Mouse (Mus musculus) intestine, postnatal 0 days (tissue): ENCODE results near the gene Vwa3a. TPM values are rescaled to one million over a fixed set of nuclear protein-coding genes. Genes with fewer than 3 reads are reported as not detected.

Source experiments
- ATAC-seq: fragments of 200-750 bp; cut with Nextera tagmentation; 2 replicates; pipeline ENCODE4 v1.8.0; 2017; ENCODE audit warnings: mild to moderate bottlenecking, moderate TSS enrichment, moderate library complexity
- H3K27ac ChIP-seq: fragments of 300-500 bp; sonication (generic); 2 replicates; pipeline ENCODE4 v1.5.1; 2014; ENCODE audit warnings: mild to moderate bottlenecking, low read depth, low read length, moderate library complexity
- H3K27me3 ChIP-seq: fragments of 300-500 bp; sonication (generic); replicated peaks from 2 replicates; pipeline ENCODE4 v1.6.1; 2014; ENCODE audit warnings: low read length, mixed read lengths; ENCODE audit not compliant: control insufficient read depth, insufficient read depth
- H3K36me3 ChIP-seq: fragments of 300-500 bp; sonication (generic); 2 replicates; pipeline ENCODE4 v1.6.1; 2014; ENCODE audit warnings: mild to moderate bottlenecking, moderate library complexity; ENCODE audit not compliant: control insufficient read depth, insufficient read depth
- H3K4me1 ChIP-seq: fragments of 300-500 bp; sonication (generic); replicated peaks from 2 replicates; pipeline ENCODE4 v1.6.1; 2014; ENCODE audit warnings: antibody characterized with exemption, low read length, mixed read lengths; ENCODE audit not compliant: control insufficient read depth, insufficient read depth
- H3K4me2 ChIP-seq: fragments of 300-500 bp; sonication (generic); replicated peaks from 2 replicates; pipeline ENCODE4 v1.6.1; 2014; ENCODE audit warnings: low read depth, mild to moderate bottlenecking, moderate library complexity
- H3K4me3 ChIP-seq: fragments of 300-500 bp; sonication (generic); 2 replicates; pipeline ENCODE4 v1.5.1; 2014; ENCODE audit warnings: low read depth, low read length
- H3K9ac ChIP-seq: fragments of 300-500 bp; sonication (generic); 2 replicates; pipeline ENCODE4 v1.6.1; 2014; ENCODE audit warnings: mild to moderate bottlenecking, low read depth, low read length
- H3K9me3 ChIP-seq: fragments of 300-500 bp; sonication (generic); 2 replicates; pipeline ENCODE4 v1.6.1; 2016; ENCODE audit warnings: mixed run types; ENCODE audit not compliant: control insufficient read depth
- CTCF ChIP-seq: sonication (generic); IDR thresholded peaks from 2 replicates; pipeline ENCODE4 v1.5.1; 2016; ENCODE audit warnings: low read depth, mild to moderate bottlenecking, control low read depth, antibody characterized with exemption, moderate library complexity
- WGBS: fragments of 180-500 bp; shearing (Covaris S2); extraction: QIAGEN DNeasy Blood & Tissue Kit; methylation state at CpG from one replicate; pipeline ENCODE4 v1.1.7; 2014; 5-methylcytosine and 5-hydroxymethylcytosine counted together
- polyA plus RNA-seq: library from polyadenylated mRNA; unstranded; fragments of >200 nt; fragmentation: Nextera tagmentation; extraction: Ambion mirVana; gene quantifications from 2 replicates; pipeline ENCODE4 v1.2.1, GENCODE M21; 2015

Vwa3a gene
- polyA plus RNA-seq: 0.25 and 0.33 TPM in 2 replicates

GRCm38 (mm10) chr7:120739018-120739417 lies at the start of gene Vwa3a:
Gene Vwa3a, plus strand, starts transcription at chr7:120739318.
- Histone ChIP-seq H3K27me3 (no peaks in the 10 kb centered on the region), H3K4me3 (no peak within 1 kb of the TSS), H3K4me2 (no peak within 1 kb of the TSS), H3K9ac (no peak within 1 kb of the TSS), H3K27ac (no peak within 1 kb of the TSS), H3K4me1 (no peaks in the 10 kb centered on the region), H3K9me3 (no peaks in the 10 kb centered on the region), H3K36me3 (0 out of 2 replicates have a peak, but pooled peaks cover 5% of the 10 kb centered on the region)
- no peak for TF ChIP-seq CTCF
- ATAC-seq: no peak
- WGBS: 77% methylated on average over 6 of the region's 6 CpGs

DNA sequence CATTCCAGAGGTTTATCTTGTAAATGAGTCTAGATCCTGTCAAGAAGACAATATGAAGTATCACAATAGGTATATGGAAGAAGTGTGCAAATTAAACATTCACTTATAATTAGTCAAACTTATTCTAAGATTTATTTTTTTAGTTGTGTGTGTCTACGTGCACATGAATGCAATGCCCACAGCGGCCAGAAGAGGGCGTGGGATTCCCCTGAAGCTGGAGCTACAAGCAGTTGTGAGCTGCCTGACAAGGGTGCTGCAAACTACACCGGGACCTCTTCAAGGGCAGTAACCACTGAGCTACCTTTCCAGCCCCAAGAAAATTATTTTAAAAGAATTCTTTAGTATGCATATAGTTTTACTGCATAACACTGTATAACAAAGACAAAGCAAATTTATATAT lies 48.5 kb upstream of the Vwa3a start:
- Histone ChIP-seq H3K27me3 (no peaks in the 10 kb centered on the region), H3K4me1 (no peaks in the 10 kb centered on the region), H3K27ac (no peak overlapping the region), H3K9me3 (no peaks in the 10 kb centered on the region), H3K4me3 (no peak overlapping the region), H3K4me2 (no peak overlapping the region), H3K9ac (no peak overlapping the region), H3K36me3 (0 out of 2 replicates have a peak, but pooled peaks cover 3% of the 10 kb centered on the region)
- 71% methylated on average over 4 of the region's 4 CpGs for WGBS
- peak; percentile 45 for TF ChIP-seq CTCF
- no peak for ATAC-seq

DNA sequence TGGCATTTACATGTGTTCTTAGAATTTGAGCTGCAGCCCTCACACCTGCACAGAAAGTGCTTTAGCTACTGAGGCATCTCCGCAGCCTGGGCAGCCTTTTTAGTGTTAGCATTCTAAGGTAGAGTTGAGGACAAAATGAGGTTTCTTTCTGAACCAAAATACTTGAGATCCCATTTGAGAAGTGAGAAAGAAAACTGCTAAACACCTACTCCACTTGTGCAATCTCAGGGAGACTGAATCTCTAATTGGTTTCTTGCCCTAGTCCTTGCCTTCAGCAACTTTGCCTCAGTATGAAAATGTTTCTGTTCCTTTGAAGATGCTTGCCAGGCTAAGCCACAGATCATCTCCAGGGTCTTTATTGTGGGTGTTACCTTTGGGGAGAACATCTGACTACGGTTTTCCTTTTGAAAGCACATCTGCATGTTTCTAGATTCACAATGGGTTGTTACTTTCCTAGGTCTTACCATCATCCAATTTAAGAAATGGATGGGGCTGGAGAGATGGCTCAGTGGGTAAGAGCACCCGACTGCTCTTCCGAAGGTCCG lies 45.2 kb upstream of the Vwa3a start:
- Histone ChIP-seq H3K27ac (no peak overlapping the region), H3K4me3 (no peak overlapping the region), H3K4me2 (no peak overlapping the region), H3K9me3 (no peaks in the 10 kb centered on the region), H3K9ac (no peak overlapping the region), H3K36me3 (0 out of 2 replicates have a peak, but pooled peaks cover 3% of the 10 kb centered on the region), H3K27me3 (no peaks in the 10 kb centered on the region), H3K4me1 (no peaks in the 10 kb centered on the region)
- ATAC-seq: no peak
- no peak for TF ChIP-seq CTCF
- WGBS: 97% methylated on average over 5 of the region's 5 CpGs

- TF ChIP-seq CTCF: no peak
- 0 out of 2 replicates have a peak, but pooled peaks cover 3% of the 10 kb centered on the region for H3K36me3 ChIP-seq
- no peak for ATAC-seq
- H3K9me3 ChIP-seq: no peaks in the 10 kb centered on the region
- no peak overlapping the region for H3K4me2 ChIP-seq
- H3K27me3 ChIP-seq: no peaks in the 10 kb centered on the region
- H3K4me1 ChIP-seq: no peaks in the 10 kb centered on the region
- H3K27ac ChIP-seq: no peak overlapping the region
- H3K9ac ChIP-seq: no peak overlapping the region
- no peak overlapping the region for H3K4me3 ChIP-seq
- 54% methylated on average over 6 of the region's 6 CpGs for WGBS
These were observed 43.9 kb upstream of the Vwa3a start for GRCm38 (mm10) chr7:120695196-120695595.

GRCm38 (mm10) chr7:120695641-120696040 lies 43.5 kb upstream of the Vwa3a start:
- Histone ChIP-seq H3K36me3 (0 out of 2 replicates have a peak, but pooled peaks cover 3% of the 10 kb centered on the region), H3K9me3 (no peaks in the 10 kb centered on the region), H3K9ac (no peak overlapping the region), H3K4me1 (no peaks in the 10 kb centered on the region), H3K27me3 (no peaks in the 10 kb centered on the region), H3K4me2 (no peak overlapping the region), H3K4me3 (no peak overlapping the region), H3K27ac (no peak overlapping the region)
- WGBS: 72% methylated on average over 1 of the region's 1 CpGs
- TF ChIP-seq CTCF: no peak
- no peak for ATAC-seq

DNA sequence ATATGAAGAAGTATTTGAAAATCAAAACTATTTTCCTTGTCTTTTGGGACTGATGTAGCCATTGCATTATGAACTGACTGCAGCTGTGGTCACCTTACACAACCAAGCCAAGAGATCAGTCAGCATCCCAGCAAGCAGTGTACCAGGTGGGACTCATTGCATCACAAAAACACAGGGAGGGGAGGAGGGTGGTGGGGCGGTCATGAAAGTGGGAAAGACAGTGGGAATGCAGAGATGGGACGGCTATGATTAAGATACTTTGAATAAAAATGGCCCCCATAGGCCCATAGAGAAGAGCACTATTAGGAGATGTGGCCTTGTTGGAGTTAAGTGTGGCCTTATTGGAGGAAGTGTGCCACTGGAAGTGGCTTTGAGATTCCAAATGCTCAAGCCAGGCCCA lies 42.8 kb upstream of the Vwa3a start:
- ATAC-seq: no peak
- no peak overlapping the region for H3K4me3 ChIP-seq
- H3K36me3 ChIP-seq: 0 out of 2 replicates have a peak, but pooled peaks cover 3% of the 10 kb centered on the region
- no peak overlapping the region for H3K9ac ChIP-seq
- no peaks in the 10 kb centered on the region for H3K9me3 ChIP-seq
- H3K4me1 ChIP-seq: no peaks in the 10 kb centered on the region
- WGBS: 98% methylated on average over 2 of the region's 2 CpGs
- H3K27me3 ChIP-seq: no peaks in the 10 kb centered on the region
- H3K27ac ChIP-seq: no peak overlapping the region
- TF ChIP-seq CTCF: no peak
- no peak overlapping the region for H3K4me2 ChIP-seq

GRCm38 (mm10) chr7:120699586-120699985 lies 39.5 kb upstream of the Vwa3a start:
- Histone ChIP-seq H3K9ac (no peak overlapping the region), H3K9me3 (no peaks in the 10 kb centered on the region), H3K27me3 (no peaks in the 10 kb centered on the region), H3K4me3 (no peak overlapping the region), H3K27ac (no peak overlapping the region), H3K4me2 (no peak overlapping the region), H3K36me3 (no peaks in the 10 kb centered on the region), H3K4me1 (no peaks in the 10 kb centered on the region)
- TF ChIP-seq CTCF: no peak
- no peak for ATAC-seq
- 81% methylated on average over 6 of the region's 6 CpGs for WGBS
